Mouse (Mus musculus) myocyte (in vitro differentiated cells): ENCODE measurements around the gene Mybph.

ENCODE experiments used
- CEBPB ChIP-seq: IDR thresholded peaks from 2 replicates; pipeline ENCODE4 v1.6.1; 2011; ENCODE audit warnings: mild to moderate bottlenecking, moderate library complexity; ENCODE audit not compliant: poor library complexity, insufficient read depth, severe bottlenecking
- E2F4 ChIP-seq: IDR thresholded peaks from one replicate; pipeline ENCODE4 v1.6.1; 2011; ENCODE audit warnings: mild to moderate bottlenecking, control low read depth, moderate library complexity; ENCODE audit not compliant: insufficient read depth
- MAX ChIP-seq: IDR thresholded peaks from one replicate; pipeline ENCODE4 v1.6.1; 2011; ENCODE audit warnings: low read depth, mild to moderate bottlenecking, control low read depth
- MYOD1 ChIP-seq, 3 experiments: IDR thresholded peaks; one replicate each; pipeline ENCODE4 v1.6.1; 2011; ENCODE audit warnings: control low read depth in 2 of 3, low read depth in 2 of 3, mild to moderate bottlenecking in 2 of 3, moderate library complexity in 1 of 3; ENCODE audit not compliant: insufficient read length in 2 of 3, control insufficient read depth in 1 of 3
- MYOG ChIP-seq, 3 experiments: IDR thresholded peaks; one replicate each; pipeline ENCODE4 v1.6.1; 2011; ENCODE audit warnings: control low read depth in 2 of 3, low read depth in 2 of 3, mild to moderate bottlenecking in 2 of 3; ENCODE audit not compliant: insufficient read length in 2 of 3, control insufficient read depth in 1 of 3, insufficient read depth in 1 of 3
- POLR2A ChIP-seq: IDR thresholded peaks from one replicate; pipeline ENCODE4 v1.6.1; 2011; ENCODE audit warnings: low read depth, mild to moderate bottlenecking, control low read depth, moderate library complexity; ENCODE audit not compliant: insufficient read length
- POLR2AphosphoS2 ChIP-seq: IDR thresholded peaks from one replicate; pipeline ENCODE4 v1.6.1; 2011; ENCODE audit warnings: low read depth, control low read depth; ENCODE audit not compliant: insufficient read length
- REST ChIP-seq: IDR thresholded peaks from one replicate; pipeline ENCODE4 v1.6.1; 2011; ENCODE audit warnings: mild to moderate bottlenecking, control low read depth, moderate library complexity; ENCODE audit not compliant: insufficient read depth, insufficient read length
- TCF12 ChIP-seq: IDR thresholded peaks from one replicate; pipeline ENCODE4 v1.6.1; 2011; ENCODE audit warnings: mild to moderate bottlenecking, control low read depth; ENCODE audit not compliant: poor library complexity, insufficient read depth, severe bottlenecking
- TCF3 ChIP-seq: IDR thresholded peaks from one replicate; pipeline ENCODE4 v1.6.1; 2011; ENCODE audit warnings: low read depth, control low read depth; ENCODE audit not compliant: insufficient read length
- USF1 ChIP-seq: IDR thresholded peaks from one replicate; pipeline ENCODE4 v1.6.1; 2011; ENCODE audit warnings: low read depth, mild to moderate bottlenecking, control low read depth, moderate library complexity

- TF ChIP-seq POLR2A (no peak), REST (no peak), E2F4 (no peak), TCF12 (no peak), POLR2AphosphoS2 (no peak), MAX (no peak), USF1 (no peak), MYOD1 (IDR thresholded peaks at IDR 0.05; ENCODE audit: control insufficient read depth in 1 of 3, insufficient read length in 2 of 3, low read depth in 2 of 3) (no peak), TCF3 (no peak), MYOG (IDR thresholded peaks at IDR 0.05; ENCODE audit: control insufficient read depth in 1 of 3, insufficient read depth in 1 of 3, insufficient read length in 2 of 3, low read depth in 2 of 3) (no peak), CEBPB (no peak)
Observed at GRCm38 (mm10) chr1:134206085-134206484, 12.8 kb downstream of the Mybph start.
